Mouse (Mus musculus): Measurements from ENCODE around the gene Grid2. TPM values are rescaled to one million over a fixed set of nuclear protein-coding genes. Genes with fewer than 3 reads are reported as not detected.
A peak's percentile ranks its signal among the peaks of the same experiment; 100 is the strongest.

The Grid2 gene
- total RNA-seq, 2 experiments from 2014 or later, result 0.18 to 0.25 TPM

DNA sequence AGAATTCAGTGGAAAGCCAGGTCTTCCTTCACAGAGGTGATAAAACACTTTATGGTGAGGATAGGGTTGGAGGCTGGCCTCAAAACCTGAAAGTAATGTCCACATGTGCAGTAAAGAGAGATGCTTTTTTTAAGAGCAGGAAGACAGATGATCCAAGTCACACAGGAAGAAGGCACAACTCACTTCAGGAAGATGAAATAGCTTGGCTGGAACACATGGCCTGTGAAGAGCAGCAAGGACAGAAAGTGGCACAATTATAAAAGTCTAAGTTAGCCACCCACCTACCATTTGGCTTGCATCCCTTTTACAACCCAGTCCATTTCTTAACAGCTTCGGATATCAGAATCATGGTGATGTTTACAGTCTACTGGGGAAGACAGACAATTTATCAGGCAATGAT, 1423.1 kb downstream of the Grid2 start:
- no peak for DNase-seq
- intact Hi-C loops (cut with DNase I; ENCODE audit: low total_unique reads), result no loop called here

DNA sequence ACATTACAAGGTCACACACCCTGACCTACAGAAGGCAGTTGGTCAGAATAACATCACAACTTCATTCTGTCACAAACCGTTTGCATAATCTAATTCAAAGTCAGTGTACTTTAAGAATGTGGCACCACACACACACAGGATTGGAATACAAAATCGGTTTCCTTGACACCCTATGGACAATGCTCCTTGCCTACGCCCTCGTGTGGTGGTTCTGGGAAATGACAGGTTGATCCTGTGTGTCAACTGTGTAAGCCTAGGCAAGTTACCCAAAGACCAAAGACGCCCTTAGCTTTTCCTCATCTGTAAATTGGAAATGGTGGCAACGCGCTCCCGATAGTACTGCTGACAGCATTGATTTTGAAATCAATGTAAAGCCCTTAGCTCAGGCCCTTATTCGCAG, 1428.3 kb downstream of the Grid2 start:
- peak; percentile 8 for DNase-seq
- intact Hi-C loops (cut with DNase I; ENCODE audit: low total_unique reads), result no loop called here

DNA sequence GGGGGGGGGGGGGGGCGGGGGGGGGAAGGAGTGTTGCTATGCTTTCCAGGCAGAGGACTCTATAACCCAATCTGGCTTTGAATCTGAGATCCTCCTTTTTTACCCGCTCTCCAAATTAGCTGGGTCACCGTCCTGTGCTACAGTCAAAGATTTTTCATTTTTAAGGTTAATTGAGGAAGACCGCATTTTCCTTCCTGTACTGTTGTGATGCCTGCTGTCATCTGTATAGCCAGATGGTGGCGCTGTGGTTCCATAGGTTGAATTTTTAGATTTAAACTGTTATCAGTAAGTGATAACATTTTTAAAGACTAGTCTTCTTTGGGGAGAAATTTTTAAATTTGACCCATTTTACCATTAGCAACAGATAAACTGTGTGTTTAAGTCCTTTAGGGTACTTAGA, 1429.3 kb downstream of the Grid2 start:
- intact Hi-C loops (cut with DNase I; ENCODE audit: low total_unique reads), result no loop called here

DNA sequence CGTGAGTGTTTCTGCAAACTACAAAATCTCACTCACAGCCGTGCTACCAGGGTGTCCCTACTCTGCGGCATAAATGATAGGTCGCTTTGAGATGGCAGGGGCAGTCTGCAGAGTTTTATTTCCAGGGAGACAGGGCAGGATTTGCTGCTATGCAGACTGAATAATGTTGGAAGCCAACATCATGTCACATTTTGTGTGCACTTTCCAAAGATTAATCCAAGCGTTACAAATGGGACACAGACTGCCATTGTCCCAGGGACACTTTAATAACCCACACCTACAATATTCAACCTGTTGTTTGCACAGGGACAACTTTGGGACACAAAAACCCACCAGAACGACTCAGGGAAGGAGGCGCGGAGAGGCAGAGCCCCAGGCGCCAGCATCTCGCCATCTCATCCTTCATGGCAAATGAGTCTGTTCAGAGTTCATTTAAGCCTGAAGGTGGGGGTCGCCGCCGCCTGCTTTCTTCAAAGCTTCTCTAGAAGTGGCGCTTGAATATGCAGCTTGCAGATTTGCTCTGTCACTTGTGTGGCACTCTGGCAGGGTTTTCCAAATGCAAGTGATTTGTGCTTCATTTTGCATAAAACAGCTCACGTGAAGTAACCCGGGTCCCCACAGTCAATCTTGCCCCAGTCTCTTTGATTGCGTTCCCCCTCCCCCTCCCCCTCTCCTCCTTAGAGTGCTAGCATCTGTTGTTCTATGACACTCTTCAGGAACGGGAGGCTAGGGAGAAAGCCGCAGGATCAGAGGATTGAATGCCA, 1432.7 kb downstream of the Grid2 start:
- no peak for DNase-seq
- intact Hi-C loops (cut with DNase I; ENCODE audit: low total_unique reads), result no loop called here

More for the DNA sequence above, 1429.3 kb downstream of the Grid2 start:
- DNase-seq, result no peak

DNA sequence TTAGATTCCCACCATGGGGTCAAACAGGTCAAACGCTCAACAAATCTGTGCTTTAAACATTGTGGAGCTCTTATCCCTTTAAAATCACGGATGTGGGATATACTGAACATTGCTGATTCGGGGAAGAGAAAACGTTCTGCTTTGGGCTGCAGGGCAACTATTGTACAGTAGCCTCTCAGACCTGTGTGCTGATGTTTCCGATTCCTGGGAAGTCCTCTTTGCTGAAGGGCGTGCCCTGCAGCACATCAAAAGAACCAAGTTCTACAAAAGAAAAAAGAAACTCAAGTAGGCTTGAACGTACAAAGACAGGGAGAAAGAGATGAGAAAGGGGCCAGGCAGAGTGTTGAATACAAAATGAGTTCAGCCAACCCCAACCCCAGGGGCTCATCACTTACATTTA, 1439.0 kb downstream of the Grid2 start:
- DNase-seq, result no peak
- intact Hi-C loops (cut with DNase I; ENCODE audit: low total_unique reads), result no loop called here

DNA sequence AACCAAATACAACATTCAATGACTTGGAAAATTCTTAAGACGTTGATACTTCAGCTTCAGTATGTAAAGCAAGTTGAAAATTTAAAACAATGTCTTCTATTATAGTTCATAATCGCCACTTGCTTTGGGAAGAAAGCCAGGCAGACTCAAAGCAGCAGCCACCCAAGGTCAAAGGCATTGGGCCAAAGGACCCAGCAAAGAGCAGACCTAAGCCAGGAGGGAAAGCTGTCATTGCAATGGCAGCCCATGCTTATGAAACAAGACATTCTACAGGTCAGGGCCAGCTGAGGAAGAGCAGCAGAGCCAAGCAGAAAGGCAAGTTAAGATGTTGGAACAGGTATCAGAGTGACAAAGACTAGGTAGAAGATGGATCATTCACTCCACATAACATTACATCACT, 1448.0 kb downstream of the Grid2 start:
- no peak for DNase-seq
- intact Hi-C loops (cut with DNase I; ENCODE audit: low total_unique reads), result no loop called here

DNA sequence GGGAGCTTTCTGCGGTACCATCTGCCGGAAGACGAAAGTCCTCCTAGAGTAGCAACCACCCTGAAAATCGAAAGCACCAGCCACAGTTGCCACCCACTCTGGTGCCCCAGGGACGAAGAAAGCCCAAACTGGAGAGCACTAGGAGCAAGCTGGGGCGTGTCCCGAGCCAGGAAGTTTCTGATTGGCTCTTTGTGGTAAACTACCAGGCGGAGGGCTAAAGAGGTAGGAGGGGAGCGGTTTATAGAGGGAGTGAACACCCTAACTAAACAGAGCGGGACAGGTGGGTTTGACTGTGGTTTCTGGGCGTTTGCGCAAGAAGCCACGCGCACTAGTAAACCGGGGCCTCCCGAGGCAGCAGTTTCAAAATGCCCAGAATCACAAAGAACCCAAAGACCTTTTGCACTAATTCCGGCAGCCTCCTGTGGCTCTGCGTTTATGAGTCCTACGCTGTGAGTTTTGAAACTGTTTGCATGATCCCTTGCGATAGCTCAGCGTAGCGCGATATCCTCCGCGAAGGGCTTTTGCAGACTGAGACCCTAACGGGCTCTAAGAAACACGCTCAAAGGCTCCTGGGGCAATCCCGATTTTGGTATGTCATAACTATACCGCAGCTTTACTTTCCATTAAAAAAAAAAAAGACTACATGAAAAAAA, 1472.2 kb downstream of the Grid2 start:
- no peak for DNase-seq
- intact Hi-C loops (cut with DNase I; ENCODE audit: low total_unique reads), result no loop called here

DNA sequence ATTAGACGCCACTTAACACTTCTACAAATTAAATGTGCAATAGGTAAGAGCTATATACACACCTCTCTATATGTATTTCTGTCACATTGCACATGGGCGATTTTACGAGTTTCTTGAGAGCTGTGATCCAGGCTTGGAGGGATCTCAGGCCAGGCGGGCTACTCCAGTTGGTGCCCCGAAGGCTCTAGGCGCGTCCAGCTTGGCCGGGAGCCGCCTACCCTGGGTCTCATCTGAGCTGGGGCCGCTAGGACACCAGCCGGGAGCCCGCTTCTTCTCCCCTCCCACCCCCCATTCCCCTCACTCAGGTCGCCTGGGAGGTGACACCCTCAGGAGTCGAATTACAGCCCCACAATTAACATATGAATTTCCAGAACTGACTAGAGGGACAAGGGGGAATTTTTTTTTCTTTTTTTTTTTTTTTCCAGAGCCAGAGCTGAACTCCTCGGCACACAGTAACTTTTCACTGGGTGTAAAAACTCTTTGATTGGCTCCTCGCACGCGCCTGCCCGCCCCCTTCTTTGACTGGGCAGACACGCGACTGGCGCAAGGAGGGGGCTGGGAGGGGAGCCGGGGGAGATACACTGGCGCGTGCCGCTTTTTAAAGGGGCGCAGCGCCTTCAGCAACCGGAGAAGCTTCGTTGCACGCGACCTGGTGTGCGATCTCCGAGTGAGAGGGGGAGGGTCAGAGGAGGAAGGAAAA, 1473.0 kb downstream of the Grid2 start, which contains the start of gene Atoh1:
Atoh1 (plus strand) TSS at position 627 of the 700 bp plus-strand sequence.
- no peak for DNase-seq
- intact Hi-C loops (cut with DNase I; ENCODE audit: low total_unique reads), result no loop called here

DNA sequence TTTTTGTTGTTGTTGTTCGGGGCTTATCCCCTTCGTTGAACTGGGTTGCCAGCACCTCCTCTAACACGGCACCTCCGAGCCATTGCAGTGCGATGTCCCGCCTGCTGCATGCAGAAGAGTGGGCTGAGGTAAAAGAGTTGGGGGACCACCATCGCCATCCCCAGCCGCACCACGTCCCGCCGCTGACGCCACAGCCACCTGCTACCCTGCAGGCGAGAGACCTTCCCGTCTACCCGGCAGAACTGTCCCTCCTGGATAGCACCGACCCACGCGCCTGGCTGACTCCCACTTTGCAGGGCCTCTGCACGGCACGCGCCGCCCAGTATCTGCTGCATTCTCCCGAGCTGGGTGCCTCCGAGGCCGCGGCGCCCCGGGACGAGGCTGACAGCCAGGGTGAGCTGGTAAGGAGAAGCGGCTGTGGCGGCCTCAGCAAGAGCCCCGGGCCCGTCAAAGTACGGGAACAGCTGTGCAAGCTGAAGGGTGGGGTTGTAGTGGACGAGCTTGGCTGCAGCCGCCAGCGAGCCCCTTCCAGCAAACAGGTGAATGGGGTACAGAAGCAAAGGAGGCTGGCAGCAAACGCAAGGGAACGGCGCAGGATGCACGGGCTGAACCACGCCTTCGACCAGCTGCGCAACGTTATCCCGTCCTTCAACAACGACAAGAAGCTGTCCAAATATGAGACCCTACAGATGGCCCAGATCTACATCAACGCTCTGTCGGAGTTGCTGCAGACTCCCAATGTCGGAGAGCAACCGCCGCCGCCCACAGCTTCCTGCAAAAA, 1473.7 kb downstream of the Grid2 start:
- intact Hi-C loops (cut with DNase I; ENCODE audit: low total_unique reads), result no loop called here
- DNase-seq, result no peak

DNA sequence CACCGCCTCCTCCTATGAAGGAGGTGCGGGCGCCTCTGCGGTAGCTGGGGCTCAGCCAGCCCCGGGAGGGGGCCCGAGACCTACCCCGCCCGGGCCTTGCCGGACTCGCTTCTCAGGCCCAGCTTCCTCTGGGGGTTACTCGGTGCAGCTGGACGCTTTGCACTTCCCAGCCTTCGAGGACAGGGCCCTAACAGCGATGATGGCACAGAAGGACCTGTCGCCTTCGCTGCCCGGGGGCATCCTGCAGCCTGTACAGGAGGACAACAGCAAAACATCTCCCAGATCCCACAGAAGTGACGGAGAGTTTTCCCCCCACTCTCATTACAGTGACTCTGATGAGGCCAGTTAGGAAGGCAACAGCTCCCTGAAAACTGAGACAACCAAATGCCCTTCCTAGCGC, 1474.4 kb downstream of the Grid2 start:
- DNase-seq, result no peak
- intact Hi-C loops (cut with DNase I; ENCODE audit: low total_unique reads), result no loop called here

DNA sequence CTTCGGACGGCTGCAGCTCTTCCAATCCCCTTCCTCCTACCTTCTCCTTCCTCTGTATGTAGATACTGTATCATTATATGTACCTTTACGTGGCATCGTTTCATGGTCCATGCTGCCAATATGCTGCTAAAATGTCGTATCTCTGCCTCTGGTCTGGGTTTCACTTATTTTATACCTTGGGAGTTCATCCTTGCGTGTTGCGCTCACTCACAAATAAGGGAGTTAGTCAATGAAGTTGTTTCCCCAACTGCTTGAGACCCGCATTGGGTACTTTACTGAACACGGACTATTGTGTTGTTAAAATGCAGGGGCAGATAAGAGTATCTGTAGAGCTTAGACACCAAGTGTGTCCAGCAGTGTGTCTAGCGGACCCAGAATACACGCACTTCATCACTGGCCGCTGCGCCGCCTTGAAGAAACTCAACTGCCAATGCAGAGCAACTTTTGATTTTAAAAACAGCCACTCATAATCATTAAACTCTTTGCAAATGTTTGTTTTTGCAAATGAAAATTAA, 1474.9 kb downstream of the Grid2 start:
- intact Hi-C loops (cut with DNase I; ENCODE audit: low total_unique reads), result no loop called here
- no peak for DNase-seq

DNA sequence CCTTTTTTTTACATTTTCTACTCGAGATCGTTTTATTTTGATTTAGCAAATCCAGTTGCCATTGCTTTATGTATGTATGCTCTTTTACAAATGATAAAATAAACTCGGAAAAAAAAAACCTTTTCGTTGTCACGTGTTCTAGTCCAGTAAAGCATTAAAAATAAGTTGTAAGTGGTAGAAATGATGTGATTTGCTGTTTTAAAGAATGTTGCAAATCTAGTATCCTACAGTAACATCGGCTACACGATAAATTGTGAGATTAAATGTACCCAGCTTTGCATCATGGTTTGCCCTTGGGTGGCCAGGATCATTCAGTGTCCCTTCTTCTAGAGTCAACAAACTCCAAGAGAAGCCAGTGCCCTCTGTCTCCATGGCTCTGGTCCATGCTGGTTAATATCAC, 1475.5 kb downstream of the Grid2 start:
- DNase-seq, result no peak
- intact Hi-C loops (cut with DNase I; ENCODE audit: low total_unique reads), result no loop called here

DNA sequence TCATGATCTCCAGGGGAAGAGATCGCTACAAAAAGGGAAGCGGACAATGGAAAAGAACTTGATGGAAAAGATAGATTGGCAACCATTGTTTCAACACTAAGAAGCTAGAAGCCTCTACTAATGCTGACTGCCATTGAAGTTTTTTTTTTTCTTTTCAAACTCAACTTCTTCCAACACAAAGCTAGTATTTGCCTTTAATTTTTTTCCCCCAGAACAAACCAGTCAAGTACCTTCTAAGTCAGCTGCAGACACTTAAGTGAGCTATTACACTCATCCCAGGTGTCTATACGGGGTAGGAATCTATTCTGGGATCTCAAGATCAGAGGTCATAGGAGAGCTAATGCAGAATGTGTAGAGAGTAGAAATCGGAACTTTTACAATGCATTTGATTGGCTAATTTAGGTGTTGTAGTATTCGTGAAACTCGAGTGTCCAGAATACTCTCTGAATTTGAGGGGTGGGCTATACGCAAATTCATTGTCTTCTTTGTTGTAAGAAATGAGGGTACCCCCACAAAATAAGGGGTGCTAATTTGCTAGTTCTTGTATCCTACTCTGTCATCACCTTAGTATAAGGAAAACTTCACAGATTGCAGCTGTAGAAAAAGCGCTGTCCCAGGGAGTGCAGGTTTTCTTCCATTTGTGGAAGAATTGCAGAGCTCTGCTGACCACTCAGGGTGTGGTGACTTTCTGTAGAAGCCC, 1476.1 kb downstream of the Grid2 start:
- intact Hi-C loops (cut with DNase I; ENCODE audit: low total_unique reads), result no loop called here
- DNase-seq, result no peak

DNA sequence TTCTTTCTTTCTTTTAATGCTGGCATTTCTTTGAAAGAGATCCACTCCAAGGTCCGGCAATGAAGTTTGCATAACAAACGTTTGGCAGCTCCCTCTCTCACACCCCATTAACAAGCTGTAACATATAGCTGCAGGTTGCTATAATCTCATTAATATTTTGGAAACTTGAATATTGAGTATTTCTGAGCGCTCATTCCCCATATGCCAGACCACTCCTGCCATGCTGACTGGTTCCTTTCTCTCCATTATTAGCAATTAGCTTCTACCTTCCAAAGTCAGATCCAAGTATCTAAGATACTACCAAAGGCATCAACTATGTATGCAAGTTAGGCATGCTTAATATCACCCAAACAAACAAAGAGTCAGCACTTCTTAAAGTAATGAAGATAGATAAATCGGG, 1477.6 kb downstream of the Grid2 start:
- DNase-seq, result no peak
- intact Hi-C loops (cut with DNase I; ENCODE audit: low total_unique reads), result no loop called here

DNA sequence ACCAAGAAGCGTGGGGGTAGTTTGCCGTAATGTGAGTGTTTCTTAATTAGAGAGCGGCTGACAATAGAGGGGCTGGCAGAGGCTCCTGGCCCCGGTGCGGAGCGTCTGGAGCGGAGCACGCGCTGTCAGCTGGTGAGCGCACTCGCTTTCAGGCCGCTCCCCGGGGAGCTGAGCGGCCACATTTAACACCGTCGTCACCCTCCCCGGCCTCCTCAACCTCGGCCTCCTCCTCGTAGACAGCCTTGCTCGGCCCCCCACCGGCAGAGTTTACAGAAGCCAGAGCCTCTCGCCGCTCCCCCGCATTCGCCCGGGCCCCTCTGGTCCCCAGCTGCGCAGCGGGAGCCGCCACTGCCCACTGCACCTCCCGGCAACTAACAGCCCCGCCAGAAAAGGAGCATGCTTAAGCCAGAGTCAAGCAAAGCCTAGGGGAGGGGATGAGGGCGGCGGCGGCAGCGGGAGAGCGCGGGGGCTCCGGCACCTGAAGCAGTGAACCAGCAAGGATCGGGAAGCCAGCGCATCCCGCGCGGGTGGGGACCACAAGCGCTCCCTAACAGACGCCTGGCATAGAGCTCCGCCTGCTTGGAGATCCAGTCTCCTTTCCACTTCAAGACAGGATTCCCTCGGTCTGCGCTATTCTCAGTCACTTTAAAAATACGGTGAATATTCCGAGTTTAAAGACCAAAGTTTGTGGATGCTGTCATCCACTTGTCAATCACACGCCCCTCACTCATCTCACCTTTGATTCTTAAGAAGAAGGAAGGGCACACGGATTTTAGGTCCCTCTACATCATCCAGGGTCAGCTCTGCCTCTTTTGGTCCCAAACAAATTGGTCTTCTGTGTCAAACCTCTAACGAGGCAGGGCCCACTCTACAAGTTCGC, 1479.0 kb downstream of the Grid2 start:
- no peak for DNase-seq
- intact Hi-C loops (cut with DNase I; ENCODE audit: low total_unique reads), result no loop called here

DNA sequence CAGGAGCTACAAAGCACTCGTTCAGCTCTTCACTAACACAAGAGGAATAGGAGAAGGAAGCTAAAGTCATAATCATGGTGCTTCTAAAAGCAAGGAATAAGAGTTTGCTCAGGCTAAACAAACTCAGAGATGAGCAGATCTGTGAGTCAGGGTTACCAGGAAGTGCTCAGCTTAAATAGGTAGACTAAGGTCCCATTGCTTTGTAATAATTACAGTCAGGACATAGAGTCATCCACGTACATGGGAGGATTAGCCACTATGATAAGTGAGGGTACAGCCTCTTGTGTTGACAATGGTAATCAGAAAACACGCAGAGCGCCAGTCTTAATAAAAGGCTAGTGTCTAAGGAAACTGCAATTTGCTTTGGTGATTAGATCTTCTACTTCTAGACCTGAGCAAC, 1480.6 kb downstream of the Grid2 start:
- intact Hi-C loops (cut with DNase I; ENCODE audit: low total_unique reads), result no loop called here
- DNase-seq, result no peak

DNA sequence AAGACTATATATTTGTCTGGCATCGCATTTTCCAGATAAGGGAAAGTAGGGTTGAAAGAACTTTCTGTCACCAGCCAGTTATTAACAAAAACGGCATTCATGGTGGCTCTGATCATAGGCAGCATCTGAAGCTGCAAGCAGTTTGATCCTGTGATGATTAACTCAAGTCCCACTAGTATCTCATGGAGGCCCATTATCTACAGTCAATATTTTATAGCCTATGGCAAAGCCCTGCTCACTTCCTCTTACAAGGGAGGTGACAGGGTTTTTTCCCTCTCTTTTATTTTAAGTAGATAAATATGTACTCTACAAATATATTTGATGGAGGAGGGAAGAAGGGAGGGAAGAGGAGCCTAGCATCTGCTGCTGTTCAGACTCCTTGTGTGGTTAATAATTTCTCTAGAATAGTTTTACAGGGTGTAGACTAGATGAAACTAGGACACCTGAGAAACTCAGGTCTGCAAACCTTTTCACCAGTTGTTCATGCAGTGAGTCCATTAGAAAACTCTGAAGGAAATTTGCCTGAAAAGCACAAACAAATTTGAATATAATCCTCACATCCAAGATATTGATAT, 1487.3 kb downstream of the Grid2 start:
- DNase-seq, result no peak
- intact Hi-C loops (cut with DNase I; ENCODE audit: low total_unique reads), result no loop called here
